Mouse (Mus musculus): Measurements from ENCODE around the gene Klf11. TPM values are rescaled to one million over a fixed set of nuclear protein-coding genes. Genes with fewer than 3 reads are reported as not detected.

Gene Klf11
- polyA plus RNA-seq, 1 experiment from 2014 or later, result 15.7 TPM

DNA sequence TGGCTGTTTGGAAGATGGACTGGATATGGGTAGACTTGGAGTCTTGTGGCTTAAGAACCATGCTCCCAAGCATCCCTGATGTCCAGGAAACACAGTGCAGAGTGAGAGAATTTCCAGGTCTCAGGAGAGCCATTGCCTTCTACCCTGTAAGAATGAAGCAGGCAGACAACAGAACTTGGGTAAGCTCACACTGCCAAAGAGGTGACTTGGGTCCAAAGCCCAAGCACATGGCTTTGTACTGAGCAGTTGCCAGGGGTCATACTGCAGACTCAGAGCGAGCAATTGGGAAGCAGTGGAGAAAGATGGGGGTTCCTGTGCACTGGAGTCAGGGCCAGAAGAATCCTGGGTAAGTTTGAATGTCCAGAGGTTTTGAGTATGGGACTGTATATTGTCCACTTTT, 3.0 kb upstream of the Klf11 start:
- no peak for ATAC-seq (ENCODE audit: low read depth)
- 71% methylated on average over 1 of the region's 1 CpGs for WGBS
- H3K4me1 ChIP-seq (replicated peaks; ENCODE audit: control insufficient read depth, insufficient read depth, low read length), result peaks cover 22% of the 10 kb centered on the region
- no peaks in the 10 kb centered on the region for H3K9me3 ChIP-seq (ENCODE audit: control insufficient read depth, low read length)
- no peaks in the 10 kb centered on the region for H3K36me3 ChIP-seq (ENCODE audit: control insufficient read depth, insufficient read depth, low read length)
- H3K9ac ChIP-seq (ENCODE audit: low read length), result no peak overlapping the region
- no peaks in the 10 kb centered on the region for H3K27me3 ChIP-seq (ENCODE audit: control insufficient read depth, insufficient read depth, low read depth, low read length)
- no peak overlapping the region for H3K27ac ChIP-seq (ENCODE audit: low read length)
- no peak overlapping the region for H3K4me3 ChIP-seq (ENCODE audit: low read length)
- H3K4me2 ChIP-seq (ENCODE audit: low read depth, low read length), result no peak overlapping the region

DNA sequence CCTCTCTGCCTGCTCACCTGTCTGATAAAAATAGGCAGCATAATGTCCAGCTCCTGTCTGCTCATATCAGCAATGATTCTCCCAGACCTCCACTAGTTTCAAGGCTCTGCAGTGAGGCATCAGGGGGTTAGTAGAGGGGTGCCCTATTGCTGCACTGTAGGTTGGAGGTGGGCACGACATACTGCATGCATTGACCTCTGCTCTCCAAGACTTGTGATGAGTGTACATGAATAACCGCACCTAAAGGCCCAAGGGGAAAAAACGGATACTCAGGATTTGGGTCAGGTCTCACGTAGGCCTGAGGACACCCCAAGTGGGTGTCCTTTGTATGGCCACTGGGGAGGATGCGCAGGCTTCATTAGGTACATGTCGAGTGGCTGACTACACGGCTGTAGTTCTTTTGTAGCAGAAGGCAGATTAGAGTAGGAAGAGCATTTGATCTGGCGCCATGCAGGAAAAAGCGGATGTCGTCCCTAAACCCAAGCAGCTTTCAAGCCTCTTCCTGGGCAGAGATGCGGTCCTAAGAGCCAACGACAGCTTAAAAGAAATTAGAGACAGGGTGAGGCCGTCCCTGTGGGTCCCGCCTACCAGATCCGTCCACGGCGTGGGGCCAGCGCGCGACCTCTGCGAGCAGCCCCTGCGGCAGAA, 535 bp upstream of the Klf11 start:
- Histone ChIP-seq H3K9ac (ENCODE audit: low read length) (peak overlapping the region; percentile 57), H3K4me3 (ENCODE audit: low read length) (peak overlapping the region; percentile 84), H3K4me2 (ENCODE audit: low read depth, low read length) (peak overlapping the region; percentile 55), H3K9me3 (ENCODE audit: control insufficient read depth, low read length) (no peaks in the 10 kb centered on the region), H3K27ac (ENCODE audit: low read length) (peak overlapping the region; percentile 73), H3K27me3 (ENCODE audit: control insufficient read depth, insufficient read depth, low read depth, low read length) (no peaks in the 10 kb centered on the region), H3K36me3 (ENCODE audit: control insufficient read depth, insufficient read depth, low read length) (peaks cover 6% of the 10 kb centered on the region; the same call in 1 of the 2 replicates), H3K4me1 (replicated peaks; ENCODE audit: control insufficient read depth, insufficient read depth, low read length) (peaks cover 16% of the 10 kb centered on the region)
- ATAC-seq (ENCODE audit: low read depth), result no peak
- 4% methylated on average over 20 of the region's 22 CpGs for WGBS

DNA sequence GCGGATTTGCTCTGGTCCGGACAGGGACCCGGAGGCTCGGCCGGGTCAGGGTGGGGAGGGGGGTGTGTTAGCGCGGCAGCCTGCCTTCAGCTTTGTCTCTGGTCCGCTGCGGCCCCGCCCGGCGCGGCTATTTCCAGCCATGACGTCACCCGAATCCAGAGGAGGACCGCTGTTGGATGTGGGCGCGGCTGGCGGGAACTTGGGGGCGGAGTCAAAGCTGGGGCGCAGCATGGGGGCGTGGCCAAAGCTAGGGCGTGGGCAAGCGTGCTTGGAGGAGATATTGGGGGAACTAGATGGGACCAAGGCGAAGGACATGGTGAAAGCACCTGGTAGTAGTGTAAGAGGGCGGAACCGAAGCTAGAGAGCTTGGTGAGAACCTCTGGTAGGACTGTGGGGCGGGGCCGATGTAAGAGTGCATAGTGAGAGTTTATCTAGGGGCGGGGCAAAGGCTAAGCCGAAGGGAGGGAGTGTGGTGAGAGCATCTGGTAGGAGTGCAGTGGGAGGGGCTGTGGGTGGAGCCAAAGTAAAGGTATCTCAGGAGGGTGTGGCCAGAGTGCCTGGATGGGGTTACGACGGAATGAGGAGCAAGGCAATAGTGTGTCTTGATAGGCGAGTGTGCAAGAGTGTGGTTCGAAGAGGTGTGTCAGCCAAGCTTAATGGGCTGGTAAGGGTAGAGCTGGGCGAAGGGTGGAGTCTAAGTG, 718 bp downstream of the Klf11 start:
- WGBS, result under 1% methylated on average over 34 of the region's 36 CpGs
- peak overlapping the region; percentile 84 for H3K4me3 ChIP-seq (ENCODE audit: low read length)
- ATAC-seq (ENCODE audit: low read depth), result peak; percentile 84
- H3K9ac ChIP-seq (ENCODE audit: low read length), result peak overlapping the region; percentile 89
- no peaks in the 10 kb centered on the region for H3K9me3 ChIP-seq (ENCODE audit: control insufficient read depth, low read length)
- peaks cover 16% of the 10 kb centered on the region for H3K4me1 ChIP-seq (replicated peaks; ENCODE audit: control insufficient read depth, insufficient read depth, low read length)
- peak overlapping the region; percentile 66 for H3K4me2 ChIP-seq (ENCODE audit: low read depth, low read length)
- H3K27ac ChIP-seq (ENCODE audit: low read length), result peak overlapping the region; percentile 94
- peaks cover 7% of the 10 kb centered on the region; the same call in 1 of the 2 replicates for H3K36me3 ChIP-seq (ENCODE audit: control insufficient read depth, insufficient read depth, low read length)
- H3K27me3 ChIP-seq (ENCODE audit: control insufficient read depth, insufficient read depth, low read depth, low read length), result no peaks in the 10 kb centered on the region

DNA sequence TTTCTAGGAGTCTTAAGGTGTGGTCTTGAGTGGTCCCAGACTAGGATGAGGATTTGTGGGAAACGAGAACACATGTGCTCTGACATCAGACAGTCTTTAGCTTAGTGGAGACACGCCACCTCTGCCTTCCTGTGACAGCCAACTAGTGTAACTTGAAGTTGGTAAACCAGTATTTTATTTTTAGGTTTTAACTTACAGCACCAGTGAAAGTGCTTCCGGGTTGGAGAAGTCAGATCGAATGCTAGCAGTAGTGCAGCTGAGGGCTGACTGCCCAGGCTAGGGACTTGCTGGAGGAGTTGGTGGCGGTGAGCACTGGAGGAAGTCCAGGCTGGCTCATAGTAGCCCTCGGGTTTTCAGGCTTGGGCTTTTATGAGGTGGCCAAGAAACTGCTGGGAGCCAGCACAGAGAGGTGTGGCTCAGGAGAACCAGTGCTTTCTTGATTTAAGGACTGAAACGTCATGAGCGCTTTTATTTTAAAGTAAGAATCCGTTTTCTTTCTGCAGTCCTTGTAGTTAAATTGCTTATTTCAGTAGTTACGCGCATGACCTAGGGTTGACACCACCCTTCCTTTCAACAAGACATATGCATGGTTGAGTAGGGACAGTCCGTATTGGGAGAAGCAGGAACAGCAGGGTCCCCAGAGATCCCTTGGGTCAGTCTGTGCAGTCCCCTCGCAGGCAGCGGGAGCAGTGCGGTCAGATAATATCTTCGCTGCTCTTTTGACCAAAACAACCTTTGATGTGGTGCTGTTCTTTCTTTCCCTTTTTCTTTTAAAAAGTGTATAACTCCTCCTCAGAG, 3.2 kb downstream of the Klf11 start:
- H3K4me1 ChIP-seq (replicated peaks; ENCODE audit: control insufficient read depth, insufficient read depth, low read length), result peaks cover 16% of the 10 kb centered on the region
- ATAC-seq (ENCODE audit: low read depth), result no peak
- H3K36me3 ChIP-seq (ENCODE audit: control insufficient read depth, insufficient read depth, low read length), result peaks cover 9% of the 10 kb centered on the region; the same call in 1 of the 2 replicates
- no peaks in the 10 kb centered on the region for H3K27me3 ChIP-seq (ENCODE audit: control insufficient read depth, insufficient read depth, low read depth, low read length)
- WGBS, result 84% methylated on average over 16 of the region's 16 CpGs
- H3K9ac ChIP-seq (ENCODE audit: low read length), result no peak overlapping the region
- no peaks in the 10 kb centered on the region for H3K9me3 ChIP-seq (ENCODE audit: control insufficient read depth, low read length)
- no peak overlapping the region for H3K4me2 ChIP-seq (ENCODE audit: low read depth, low read length)
- no peak overlapping the region for H3K4me3 ChIP-seq (ENCODE audit: low read length)
- H3K27ac ChIP-seq (ENCODE audit: low read length), result no peak overlapping the region

DNA sequence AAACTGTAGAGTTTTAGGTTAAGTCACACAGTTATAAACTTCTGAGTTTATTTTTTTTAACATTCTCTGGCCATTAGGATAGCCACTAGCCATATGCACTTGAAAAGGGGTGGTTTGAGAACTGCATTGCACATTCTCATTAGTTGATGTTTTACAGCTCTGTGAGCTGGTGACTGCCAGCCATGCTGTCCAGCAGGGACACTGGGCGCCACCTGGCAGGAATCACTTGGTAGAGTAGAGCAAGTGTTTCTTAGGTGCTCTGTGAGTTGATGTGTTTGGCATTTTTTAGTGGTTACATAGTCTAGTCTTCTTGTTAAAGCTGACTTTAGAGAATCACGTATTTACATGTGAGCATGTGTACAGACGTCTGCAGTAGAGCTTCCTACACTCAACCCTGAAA, 5.4 kb downstream of the Klf11 start:
- no peak for ATAC-seq (ENCODE audit: low read depth)
- Histone ChIP-seq H3K4me1 (replicated peaks; ENCODE audit: control insufficient read depth, insufficient read depth, low read length) (peaks cover 11% of the 10 kb centered on the region), H3K36me3 (ENCODE audit: control insufficient read depth, insufficient read depth, low read length) (peaks cover 9% of the 10 kb centered on the region; the same call in 1 of the 2 replicates), H3K4me3 (ENCODE audit: low read length) (no peak overlapping the region), H3K27me3 (ENCODE audit: control insufficient read depth, insufficient read depth, low read depth, low read length) (no peaks in the 10 kb centered on the region), H3K27ac (ENCODE audit: low read length) (no peak overlapping the region), H3K9ac (ENCODE audit: low read length) (no peak overlapping the region), H3K4me2 (ENCODE audit: low read depth, low read length) (no peak overlapping the region), H3K9me3 (ENCODE audit: control insufficient read depth, low read length) (no peaks in the 10 kb centered on the region)
- WGBS, result 66% methylated on average over 3 of the region's 3 CpGs

DNA sequence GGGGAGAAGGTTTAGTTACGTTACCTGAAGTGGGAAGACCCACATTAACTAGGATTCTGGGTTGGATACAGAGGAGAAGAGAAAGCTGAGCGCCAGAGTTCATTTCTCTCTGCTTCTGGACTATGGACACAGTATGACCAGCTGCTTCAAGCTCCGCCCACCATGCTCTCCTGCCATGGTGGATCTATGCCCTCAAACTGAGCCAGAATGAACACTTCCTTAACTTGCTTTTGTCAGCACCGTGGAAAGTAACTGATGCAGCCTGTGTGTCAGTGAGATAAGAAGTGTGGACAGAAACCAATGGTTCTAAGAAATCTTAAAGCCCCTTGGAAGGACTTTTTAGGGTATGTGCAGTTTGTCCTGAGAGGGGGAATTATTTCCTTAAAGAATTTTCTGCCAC, 7.9 kb downstream of the Klf11 start:
- Histone ChIP-seq H3K4me2 (ENCODE audit: low read depth, low read length) (no peak overlapping the region), H3K4me1 (replicated peaks; ENCODE audit: control insufficient read depth, insufficient read depth, low read length) (no peaks in the 10 kb centered on the region; the same call in 1 of the 2 replicates), H3K4me3 (ENCODE audit: low read length) (no peak overlapping the region), H3K27me3 (ENCODE audit: control insufficient read depth, insufficient read depth, low read depth, low read length) (no peaks in the 10 kb centered on the region), H3K9ac (ENCODE audit: low read length) (no peak overlapping the region), H3K9me3 (ENCODE audit: control insufficient read depth, low read length) (no peaks in the 10 kb centered on the region), H3K27ac (ENCODE audit: low read length) (no peak overlapping the region), H3K36me3 (ENCODE audit: control insufficient read depth, insufficient read depth, low read length) (peaks cover 13% of the 10 kb centered on the region)
- ATAC-seq (ENCODE audit: low read depth), result no peak
- WGBS, result 84% methylated on average over 4 of the region's 4 CpGs

DNA sequence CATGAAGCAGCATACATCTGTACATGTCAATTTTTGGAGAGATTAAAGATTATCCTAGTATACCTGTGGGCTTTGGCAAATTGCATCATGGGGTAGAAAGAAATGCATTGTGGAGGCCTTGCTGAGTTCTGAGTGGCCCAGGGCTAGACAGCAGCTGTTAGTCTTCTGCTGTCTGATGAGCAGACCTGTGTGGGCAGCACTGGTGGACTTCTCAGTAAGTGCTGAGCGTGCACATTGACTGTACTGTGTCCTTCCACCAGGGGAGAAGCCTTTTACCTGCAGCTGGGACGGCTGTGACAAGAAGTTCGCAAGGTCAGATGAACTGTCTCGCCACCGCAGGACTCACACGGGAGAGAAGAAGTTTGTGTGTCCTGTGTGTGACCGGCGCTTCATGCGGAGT, 8.8 kb downstream of the Klf11 start:
- Histone ChIP-seq H3K9ac (ENCODE audit: low read length) (no peak overlapping the region), H3K36me3 (ENCODE audit: control insufficient read depth, insufficient read depth, low read length) (peaks cover 13% of the 10 kb centered on the region), H3K27me3 (ENCODE audit: control insufficient read depth, insufficient read depth, low read depth, low read length) (no peaks in the 10 kb centered on the region), H3K4me3 (ENCODE audit: low read length) (no peak overlapping the region), H3K4me1 (replicated peaks; ENCODE audit: control insufficient read depth, insufficient read depth, low read length) (no peaks in the 10 kb centered on the region; the same call in 1 of the 2 replicates), H3K4me2 (ENCODE audit: low read depth, low read length) (no peak overlapping the region), H3K9me3 (ENCODE audit: control insufficient read depth, low read length) (no peaks in the 10 kb centered on the region), H3K27ac (ENCODE audit: low read length) (no peak overlapping the region)
- 91% methylated on average over 9 of the region's 9 CpGs for WGBS
- ATAC-seq (ENCODE audit: low read depth), result no peak

DNA sequence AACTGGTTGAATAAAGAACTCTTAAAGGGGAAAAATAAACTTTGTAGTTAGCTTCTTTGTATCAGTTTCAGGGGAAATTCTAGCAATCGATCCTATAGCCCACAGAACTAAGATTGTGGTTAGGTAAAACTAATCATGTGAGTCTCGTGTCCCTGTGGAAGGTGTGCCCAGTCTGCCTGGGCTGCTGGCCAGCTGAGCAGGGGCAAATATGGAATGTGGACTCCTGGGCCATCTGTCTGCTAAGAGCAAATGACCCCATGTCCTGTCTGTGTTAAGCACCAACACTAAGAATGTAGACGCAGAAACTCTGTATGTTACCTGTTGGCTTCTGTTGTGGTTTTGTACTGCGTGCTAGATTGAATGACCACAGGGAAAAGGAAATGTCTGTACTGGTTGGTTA, 10.0 kb downstream of the Klf11 start:
- WGBS, result 76% methylated on average over 4 of the region's 4 CpGs

DNA sequence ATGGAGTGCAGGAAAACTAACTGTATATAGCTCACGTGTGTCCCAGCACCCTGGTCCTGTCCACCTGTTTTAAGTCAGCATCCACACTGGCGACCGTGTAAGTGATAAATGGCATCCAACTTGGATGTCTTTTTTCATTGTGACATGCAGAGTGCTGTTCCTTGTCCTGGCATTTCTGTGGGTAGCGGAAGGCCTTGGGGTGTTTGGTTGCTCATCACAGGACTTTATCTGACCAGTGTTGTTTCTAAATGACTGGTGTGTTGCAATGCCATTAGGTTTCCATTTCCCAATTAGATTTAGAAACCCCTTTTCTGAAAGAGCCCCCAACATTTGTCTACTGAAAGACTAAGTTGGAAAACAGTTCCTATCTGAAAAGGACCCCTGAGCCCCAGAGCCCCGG, 11.1 kb downstream of the Klf11 start:
- no peak overlapping the region for H3K9ac ChIP-seq (ENCODE audit: low read length)
- no peaks in the 10 kb centered on the region for H3K27me3 ChIP-seq (ENCODE audit: control insufficient read depth, insufficient read depth, low read depth, low read length)
- no peak overlapping the region for H3K4me3 ChIP-seq (ENCODE audit: low read length)
- no peaks in the 10 kb centered on the region for H3K4me1 ChIP-seq (replicated peaks; ENCODE audit: control insufficient read depth, insufficient read depth, low read length)
- no peak overlapping the region for H3K27ac ChIP-seq (ENCODE audit: low read length)
- H3K4me2 ChIP-seq (ENCODE audit: low read depth, low read length), result no peak overlapping the region
- H3K9me3 ChIP-seq (ENCODE audit: control insufficient read depth, low read length), result no peaks in the 10 kb centered on the region
- WGBS, result 79% methylated on average over 5 of the region's 5 CpGs
- H3K36me3 ChIP-seq (ENCODE audit: control insufficient read depth, insufficient read depth, low read length), result peaks cover 4% of the 10 kb centered on the region
- ATAC-seq (ENCODE audit: low read depth), result no peak

More for the DNA sequence above, 10.0 kb downstream of the Klf11 start:
- no peak overlapping the region for H3K9ac ChIP-seq (ENCODE audit: low read length)
- H3K9me3 ChIP-seq (ENCODE audit: control insufficient read depth, low read length), result no peaks in the 10 kb centered on the region
- H3K27ac ChIP-seq (ENCODE audit: low read length), result no peak overlapping the region
- ATAC-seq (ENCODE audit: low read depth), result no peak
- H3K4me2 ChIP-seq (ENCODE audit: low read depth, low read length), result no peak overlapping the region
- peaks cover 5% of the 10 kb centered on the region for H3K36me3 ChIP-seq (ENCODE audit: control insufficient read depth, insufficient read depth, low read length)
- H3K4me1 ChIP-seq (replicated peaks; ENCODE audit: control insufficient read depth, insufficient read depth, low read length), result no peaks in the 10 kb centered on the region; the same call in 1 of the 2 replicates
- H3K4me3 ChIP-seq (ENCODE audit: low read length), result no peak overlapping the region
- H3K27me3 ChIP-seq (ENCODE audit: control insufficient read depth, insufficient read depth, low read depth, low read length), result no peaks in the 10 kb centered on the region

All from lung, embryonic 16.5 days (tissue).